Mouse (Mus musculus): ENCODE results near the gene Nxpe5.

Nxpe5 gene

GRCm38 (mm10) chr5:138275216-138276050 lies 49.7 kb downstream of the Nxpe5 start:
- no peak for DNase-seq (ENCODE audit: low read depth, low spot score)

- DNase-seq (ENCODE audit: low read depth, low spot score): no peak
Measured at GRCm38 (mm10) chr5:138277994-138278393, 52.3 kb downstream of the Nxpe5 start.

GRCm38 (mm10) chr5:138279585-138280424 lies 54.1 kb downstream of the Nxpe5 start, which contains the start of the genes Gm43720, Gpc2 and Stag3:
Gene Gm43720, minus strand, starts transcription at chr5:138279958.
Gene Gpc2, minus strand, starts transcription at chr5:138280005.
Gene Stag3, plus strand, starts transcription at chr5:138280240.
- peak; percentile 92 for DNase-seq (ENCODE audit: low read depth, low spot score)

GRCm38 (mm10) chr5:138280425-138280768 lies 54.7 kb downstream of the Nxpe5 start:
- DNase-seq (ENCODE audit: low read depth, low spot score): no peak

GRCm38 (mm10) chr5:138280829-138281228 lies 55.1 kb downstream of the Nxpe5 start:
- no peak for DNase-seq (ENCODE audit: low read depth, low spot score)

- no peak for DNase-seq (ENCODE audit: low read depth, low spot score)
Measured at GRCm38 (mm10) chr5:138281798-138282197, 56.1 kb downstream of the Nxpe5 start.

- DNase-seq (ENCODE audit: low read depth, low spot score): no peak
Measured at GRCm38 (mm10) chr5:138283540-138283939, 57.8 kb downstream of the Nxpe5 start.

DNA sequence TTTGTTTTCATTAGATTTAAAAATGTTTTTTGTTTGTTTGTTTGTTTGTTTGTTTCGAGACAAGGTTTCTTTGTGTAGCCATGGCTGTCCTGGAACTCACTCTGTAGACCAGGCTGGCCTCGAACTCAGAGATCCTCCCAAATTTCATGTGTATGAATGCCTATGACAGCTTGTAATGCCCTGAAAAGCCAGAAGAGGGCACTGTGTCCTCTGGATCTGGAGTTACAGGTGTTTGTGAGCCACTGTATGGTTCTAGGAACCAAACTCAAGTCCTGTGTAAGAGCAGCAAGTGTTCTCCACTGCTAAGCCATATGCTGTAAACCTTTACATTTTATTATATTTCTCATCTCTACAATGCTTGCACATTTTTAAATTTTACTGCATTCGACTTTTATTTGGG lies 62.2 kb downstream of the Nxpe5 start:
- no peak for DNase-seq (ENCODE audit: low read depth, low spot score)

DNA sequence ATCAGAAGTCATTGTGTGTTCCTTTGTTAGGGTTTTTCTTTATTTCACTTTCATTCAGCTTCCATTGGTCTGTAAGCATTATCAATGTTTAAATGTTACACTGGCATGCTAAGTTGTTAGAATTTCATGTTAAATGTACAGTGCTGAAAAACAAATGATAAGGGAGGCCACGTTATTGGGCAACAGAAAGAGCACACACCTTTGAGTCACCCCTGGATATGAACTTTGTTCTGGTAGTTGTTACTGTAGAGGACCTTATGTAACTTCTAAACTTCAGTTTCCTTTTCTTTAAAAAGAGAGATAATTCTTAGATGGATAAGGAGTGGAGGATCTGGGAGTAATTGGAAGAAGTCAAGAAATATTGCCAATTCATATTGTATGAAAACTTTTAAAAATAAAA lies 65.9 kb downstream of the Nxpe5 start:
- no peak for DNase-seq (ENCODE audit: low read depth, low spot score)

DNA sequence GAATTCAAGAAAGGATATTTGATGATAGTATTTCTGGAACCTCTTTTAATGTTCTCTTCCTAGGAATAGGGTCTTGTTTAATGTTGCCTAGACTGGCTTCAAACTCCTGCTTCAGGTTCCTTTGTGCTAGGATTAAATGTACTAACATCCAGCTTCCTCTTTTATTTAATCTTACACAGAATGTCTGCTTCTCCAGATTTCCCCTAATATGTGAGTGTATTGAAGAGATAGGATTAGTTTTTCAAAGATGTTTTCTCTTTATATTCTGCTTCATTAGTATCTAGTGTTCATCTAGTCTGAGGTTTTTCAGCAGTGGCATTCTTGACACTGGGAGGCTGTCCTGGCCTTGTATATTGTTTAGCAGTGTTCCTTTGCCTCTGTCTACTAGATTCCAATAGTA lies 68.5 kb downstream of the Nxpe5 start:
- DNase-seq (ENCODE audit: low read depth, low spot score): no peak

GRCm38 (mm10) chr5:138299613-138300012 lies 73.9 kb downstream of the Nxpe5 start:
- no peak for DNase-seq (ENCODE audit: low read depth, low spot score)

Data from brain, adult 2 months (tissue).